Mouse (Mus musculus) heart, embryonic 16.5 days (tissue): ENCODE data around the gene Samsn1. TPM values are rescaled to one million over a fixed set of nuclear protein-coding genes. Genes with fewer than 3 reads are reported as not detected.

ENCODE experiments used
- ATAC-seq: fragments of 200-750 bp; cut with Nextera tagmentation; replicated peaks from 2 replicates; pipeline ENCODE4 v1.8.0; 2017; ENCODE audit warnings: moderate number of reproducible peaks; ENCODE audit not compliant: insufficient read depth, low FRiP score; ENCODE audit errors: extremely low read depth
- H3K27ac ChIP-seq: fragments of 300-500 bp; sonication (generic); 2 replicates; pipeline ENCODE4 v1.5.1; 2014; ENCODE audit warnings: mild to moderate bottlenecking, low read length, control low read depth, moderate library complexity
- H3K27me3 ChIP-seq: fragments of 300-500 bp; sonication (generic); 2 replicates; pipeline ENCODE4 v1.6.1; 2014; ENCODE audit warnings: low read length, mixed read lengths; ENCODE audit not compliant: control insufficient read depth, insufficient read depth
- H3K36me3 ChIP-seq: fragments of 300-500 bp; sonication (generic); 2 replicates; pipeline ENCODE4 v1.6.1; 2014; ENCODE audit not compliant: control insufficient read depth, insufficient read depth
- H3K4me1 ChIP-seq: fragments of 300-500 bp; sonication (generic); 2 replicates; pipeline ENCODE4 v1.6.1; 2014; ENCODE audit warnings: low read length, mixed read lengths; ENCODE audit not compliant: control insufficient read depth, insufficient read depth
- H3K4me2 ChIP-seq: fragments of 300-500 bp; sonication (generic); 2 replicates; pipeline ENCODE4 v1.6.1; 2014; ENCODE audit warnings: low read depth, mild to moderate bottlenecking, control low read depth, low read length
- H3K4me3 ChIP-seq: fragments of 300-500 bp; sonication (generic); 2 replicates; pipeline ENCODE4 v1.5.1; 2014; ENCODE audit warnings: mild to moderate bottlenecking, control low read depth, low read length
- H3K9ac ChIP-seq: fragments of 300-500 bp; sonication (generic); 2 replicates; pipeline ENCODE4 v1.6.1; 2014; ENCODE audit warnings: low read length, control low read depth
- H3K9me3 ChIP-seq: fragments of 300-500 bp; sonication (generic); replicated peaks from 2 replicates; pipeline ENCODE4 v1.6.1; 2016; ENCODE audit warnings: low read length; ENCODE audit not compliant: control insufficient read depth
- WGBS: fragments of 180-500 bp; shearing (Covaris S2); extraction: QIAGEN DNeasy Blood & Tissue Kit; methylation state at CpG from one replicate; pipeline ENCODE4 v1.1.7; 2014; 5-methylcytosine and 5-hydroxymethylcytosine counted together
- polyA plus RNA-seq: library from polyadenylated mRNA; unstranded; fragments of >200 nt; fragmentation: Nextera tagmentation; extraction: Ambion mirVana; gene quantifications from 2 replicates; pipeline ENCODE4 v1.2.1, GENCODE M21; 2015

Gene Samsn1
- polyA plus RNA-seq, 1 experiment from 2014 or later: 3.6 TPM

- no peaks in the 10 kb centered on the region for H3K9me3 ChIP-seq
- H3K4me2 ChIP-seq: no peak overlapping the region
- no peak overlapping the region for H3K27ac ChIP-seq
- no peak overlapping the region for H3K9ac ChIP-seq
- WGBS: 77% methylated on average over 3 of the region's 3 CpGs
- H3K27me3 ChIP-seq: no peaks in the 10 kb centered on the region
- no peaks in the 10 kb centered on the region for H3K4me1 ChIP-seq
- no peak overlapping the region for H3K4me3 ChIP-seq
- ATAC-seq: no peak
- no peaks in the 10 kb centered on the region for H3K36me3 ChIP-seq
These were observed 19.1 kb downstream of the Samsn1 start for GRCm38 (mm10) chr16:76002870-76003572.

- no peak overlapping the region for H3K4me2 ChIP-seq
- 0 out of 2 replicates have a peak, but pooled peaks have one; percentile 37 for ATAC-seq
- 80% methylated on average over 12 of the region's 12 CpGs for WGBS
These were observed 19.8 kb downstream of the Samsn1 start for GRCm38 (mm10) chr16:76002287-76002686.

GRCm38 (mm10) chr16:76001788-76002187, 20.3 kb downstream of the Samsn1 start:
- H3K4me2 ChIP-seq: no peak overlapping the region

More at GRCm38 (mm10) chr16:76002287-76002686, 19.8 kb downstream of the Samsn1 start:
- Histone ChIP-seq H3K4me1 (no peaks in the 10 kb centered on the region), H3K4me3 (no peak overlapping the region), H3K36me3 (no peaks in the 10 kb centered on the region), H3K9ac (no peak overlapping the region), H3K9me3 (no peaks in the 10 kb centered on the region), H3K27ac (no peak overlapping the region), H3K27me3 (no peaks in the 10 kb centered on the region)

GRCm38 (mm10) chr16:76000127-76000526, 22.0 kb downstream of the Samsn1 start:
- Histone ChIP-seq H3K9ac (no peak overlapping the region), H3K27me3 (no peaks in the 10 kb centered on the region), H3K4me2 (no peak overlapping the region), H3K9me3 (no peaks in the 10 kb centered on the region), H3K36me3 (no peaks in the 10 kb centered on the region), H3K4me3 (no peak overlapping the region), H3K4me1 (no peaks in the 10 kb centered on the region), H3K27ac (no peak overlapping the region)
- no peak for ATAC-seq
- WGBS: 87% methylated on average over 9 of the region's 9 CpGs

More at GRCm38 (mm10) chr16:76001788-76002187, 20.3 kb downstream of the Samsn1 start:
- Histone ChIP-seq H3K36me3 (no peaks in the 10 kb centered on the region), H3K9me3 (no peaks in the 10 kb centered on the region), H3K4me3 (no peak overlapping the region), H3K4me1 (no peaks in the 10 kb centered on the region), H3K27me3 (no peaks in the 10 kb centered on the region), H3K27ac (no peak overlapping the region), H3K9ac (no peak overlapping the region)
- ATAC-seq: no peak
- WGBS: 82% methylated on average over 6 of the region's 6 CpGs

- H3K27ac ChIP-seq: no peak overlapping the region
- no peaks in the 10 kb centered on the region for H3K27me3 ChIP-seq
- H3K4me3 ChIP-seq: no peak overlapping the region
- no peak overlapping the region for H3K4me2 ChIP-seq
- ATAC-seq: no peak
- 62% methylated on average over 1 of the region's 1 CpGs for WGBS
- H3K36me3 ChIP-seq: no peaks in the 10 kb centered on the region
- H3K4me1 ChIP-seq: no peaks in the 10 kb centered on the region
- no peak overlapping the region for H3K9ac ChIP-seq
- no peaks in the 10 kb centered on the region for H3K9me3 ChIP-seq
These were observed 31.9 kb downstream of the Samsn1 start for GRCm38 (mm10) chr16:75990173-75990572.

- no peak for ATAC-seq
- Histone ChIP-seq H3K9ac (no peak overlapping the region), H3K27ac (no peak overlapping the region), H3K4me3 (no peak overlapping the region), H3K9me3 (peaks cover 5% of the 10 kb centered on the region), H3K4me1 (no peaks in the 10 kb centered on the region), H3K36me3 (no peaks in the 10 kb centered on the region), H3K4me2 (no peak overlapping the region), H3K27me3 (no peaks in the 10 kb centered on the region)
- 82% methylated on average over 1 of the region's 1 CpGs for WGBS
These were observed 38.2 kb downstream of the Samsn1 start for GRCm38 (mm10) chr16:75983831-75984230.

- H3K27ac ChIP-seq: no peak overlapping the region
- H3K36me3 ChIP-seq: no peaks in the 10 kb centered on the region
- no peak overlapping the region for H3K4me3 ChIP-seq
- H3K9me3 ChIP-seq: no peaks in the 10 kb centered on the region; the same call in 1 of the 2 replicates
- no peaks in the 10 kb centered on the region for H3K4me1 ChIP-seq
- H3K9ac ChIP-seq: no peak overlapping the region
- H3K4me2 ChIP-seq: no peak overlapping the region
- ATAC-seq: no peak
- H3K27me3 ChIP-seq: no peaks in the 10 kb centered on the region
These were observed 42.7 kb downstream of the Samsn1 start for GRCm38 (mm10) chr16:75979381-75979780.

GRCm38 (mm10) chr16:75977798-75978197, 44.3 kb downstream of the Samsn1 start:
- 76% methylated on average over 5 of the region's 5 CpGs for WGBS
- no peaks in the 10 kb centered on the region for H3K36me3 ChIP-seq
- ATAC-seq: no peak

GRCm38 (mm10) chr16:75975682-75976332, 46.3 kb downstream of the Samsn1 start:
- H3K27ac ChIP-seq: no peak overlapping the region

More at GRCm38 (mm10) chr16:75977798-75978197, 44.3 kb downstream of the Samsn1 start:
- H3K27me3 ChIP-seq: no peaks in the 10 kb centered on the region
- no peaks in the 10 kb centered on the region for H3K4me1 ChIP-seq
- no peak overlapping the region for H3K4me2 ChIP-seq
- no peaks in the 10 kb centered on the region for H3K9me3 ChIP-seq
- no peak overlapping the region for H3K27ac ChIP-seq
- H3K4me3 ChIP-seq: no peak overlapping the region
- H3K9ac ChIP-seq: no peak overlapping the region

More at GRCm38 (mm10) chr16:75975682-75976332, 46.3 kb downstream of the Samsn1 start:
- Histone ChIP-seq H3K4me3 (no peak overlapping the region), H3K4me2 (no peak overlapping the region), H3K36me3 (no peaks in the 10 kb centered on the region), H3K9me3 (no peaks in the 10 kb centered on the region), H3K27me3 (no peaks in the 10 kb centered on the region), H3K4me1 (no peaks in the 10 kb centered on the region), H3K9ac (no peak overlapping the region)
- ATAC-seq: no peak
- 77% methylated on average over 11 of the region's 11 CpGs for WGBS
